Mouse (Mus musculus) bone marrow macrophage, adult 2 months (primary cell): ENCODE measurements at regions not wholly inside any gene's neighbourhood (a gene's known extent, or its start where the extent isn't known, plus 50 kb on each side); places are given as distances from the start of the nearest gene placed in this dataset.

Experiments
- H3K27ac ChIP-seq: 2 replicates; pipeline ENCODE4 v1.5.1; 2012; ENCODE audit warnings: low read depth, low read length; ENCODE audit not compliant: insufficient read depth
- H3K4me1 ChIP-seq: 2 replicates; pipeline ENCODE4 v1.6.1; 2012; ENCODE audit warnings: low read length; ENCODE audit not compliant: control insufficient read depth, insufficient read depth
- H3K4me3 ChIP-seq: 2 replicates; pipeline ENCODE4 v1.5.1; 2012; ENCODE audit warnings: mild to moderate bottlenecking, low read length, moderate library complexity; ENCODE audit not compliant: insufficient read depth
- CTCF ChIP-seq: IDR thresholded peaks from 2 replicates; pipeline ENCODE4 v1.5.1; 2012; ENCODE audit warnings: low read depth, mild to moderate bottlenecking, low read length, moderate library complexity
- POLR2A ChIP-seq: IDR thresholded peaks from 2 replicates; pipeline ENCODE4 v1.6.1; 2012; ENCODE audit warnings: mild to moderate bottlenecking, low read depth, low read length, borderline replicate concordance

DNA sequence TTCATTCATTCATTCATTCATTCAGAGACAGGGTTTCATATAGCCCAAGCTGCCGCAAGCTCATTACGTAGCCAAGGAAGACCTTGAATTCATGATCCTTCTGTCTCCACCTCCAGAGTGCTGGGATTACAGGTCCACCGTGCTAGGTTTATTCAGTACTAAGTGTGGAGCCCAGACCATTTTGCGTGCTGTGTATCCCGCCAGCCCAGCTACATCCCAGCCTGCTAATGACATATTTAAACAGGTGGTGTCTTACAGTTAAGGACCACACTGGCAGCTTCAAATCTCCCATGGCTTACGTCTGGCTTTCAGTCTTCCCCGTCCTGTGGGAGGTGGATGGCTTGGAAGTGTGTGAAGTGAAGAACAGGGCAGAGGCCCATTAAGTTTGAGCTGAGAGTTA is 111.2 kb upstream of the Auts2 start:
- no peak overlapping the region for H3K4me3 ChIP-seq
- TF ChIP-seq CTCF (no peak), POLR2A (no peak)
- H3K4me1 ChIP-seq: no peaks in the 10 kb centered on the region
- no peak overlapping the region for H3K27ac ChIP-seq

DNA sequence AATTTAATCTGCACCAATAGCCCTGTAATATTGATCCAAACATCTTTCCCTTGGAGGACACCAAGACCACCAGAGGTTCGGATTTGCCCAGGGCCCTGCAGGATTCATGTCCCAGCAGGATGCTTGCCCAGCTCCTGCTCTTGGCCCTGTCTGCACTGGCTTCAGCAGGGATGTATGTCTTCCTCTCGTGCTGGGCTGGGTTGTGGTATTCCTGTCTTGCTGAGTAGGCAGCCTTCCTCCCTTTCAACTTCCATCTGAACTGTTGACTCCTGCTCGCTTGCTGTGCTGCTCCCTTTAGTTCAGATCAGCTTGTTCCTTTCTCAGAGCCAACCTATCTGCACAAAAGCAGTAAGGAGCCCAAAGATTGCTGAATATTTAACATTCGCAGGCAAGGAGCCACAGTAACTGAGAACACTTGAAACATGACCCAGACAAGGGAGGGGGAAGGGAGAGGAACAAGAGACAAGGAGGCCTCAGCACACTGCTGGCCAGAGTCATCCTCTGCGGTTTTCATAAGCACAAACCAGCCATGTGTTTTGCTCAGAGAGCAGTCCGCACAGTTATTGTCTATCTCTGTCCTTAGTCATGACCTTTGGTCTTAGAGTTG is 110.7 kb upstream of the Auts2 start:
- Histone ChIP-seq H3K4me3 (no peak overlapping the region), H3K4me1 (no peaks in the 10 kb centered on the region), H3K27ac (no peak overlapping the region)
- TF ChIP-seq POLR2A (no peak), CTCF (no peak)

DNA sequence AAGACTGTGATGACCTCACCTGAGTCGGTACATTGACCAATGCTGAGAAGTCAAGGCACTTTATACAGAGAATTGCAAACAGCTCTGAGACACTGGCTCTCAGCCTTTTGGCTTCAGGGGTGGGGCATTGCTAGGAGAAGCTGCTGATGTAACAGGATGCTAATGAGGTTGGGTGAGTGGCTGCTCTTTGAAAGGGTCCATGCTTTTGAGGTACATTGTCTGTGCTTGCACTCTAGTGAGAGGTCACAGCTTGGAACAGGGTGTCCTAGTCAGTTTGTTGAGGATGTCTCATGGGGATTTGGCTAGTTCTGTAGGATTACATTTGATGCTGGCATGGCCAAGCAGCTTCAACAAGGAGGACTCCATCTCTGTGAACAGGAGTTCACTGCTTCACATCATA is 109.1 kb upstream of the Auts2 start:
- no peak for TF ChIP-seq POLR2A
- TF ChIP-seq CTCF: no peak
- H3K4me1 ChIP-seq: no peaks in the 10 kb centered on the region
- H3K4me3 ChIP-seq: no peak overlapping the region
- no peak overlapping the region for H3K27ac ChIP-seq

DNA sequence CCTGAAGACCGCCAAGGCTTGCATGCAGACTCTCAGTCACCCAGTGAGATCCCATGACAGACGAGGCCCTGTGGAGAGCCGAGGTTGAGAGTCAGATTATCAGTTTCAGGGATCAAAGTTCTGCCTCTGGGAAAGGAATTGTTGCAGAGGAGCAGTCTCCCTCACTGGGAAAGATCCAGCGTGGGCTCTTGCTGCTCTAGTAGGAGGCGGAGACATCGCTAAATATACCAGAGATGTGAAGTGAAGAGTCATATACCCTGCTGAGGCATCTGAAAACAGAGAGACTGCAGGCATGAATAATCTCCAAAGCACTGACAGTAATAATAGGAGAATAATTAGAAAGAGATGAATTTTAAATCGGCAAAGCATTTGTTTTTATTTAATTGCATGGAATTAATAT is 106.6 kb upstream of the Auts2 start:
- Histone ChIP-seq H3K4me3 (no peak overlapping the region), H3K4me1 (no peaks in the 10 kb centered on the region), H3K27ac (no peak overlapping the region)
- TF ChIP-seq POLR2A (no peak), CTCF (no peak)

DNA sequence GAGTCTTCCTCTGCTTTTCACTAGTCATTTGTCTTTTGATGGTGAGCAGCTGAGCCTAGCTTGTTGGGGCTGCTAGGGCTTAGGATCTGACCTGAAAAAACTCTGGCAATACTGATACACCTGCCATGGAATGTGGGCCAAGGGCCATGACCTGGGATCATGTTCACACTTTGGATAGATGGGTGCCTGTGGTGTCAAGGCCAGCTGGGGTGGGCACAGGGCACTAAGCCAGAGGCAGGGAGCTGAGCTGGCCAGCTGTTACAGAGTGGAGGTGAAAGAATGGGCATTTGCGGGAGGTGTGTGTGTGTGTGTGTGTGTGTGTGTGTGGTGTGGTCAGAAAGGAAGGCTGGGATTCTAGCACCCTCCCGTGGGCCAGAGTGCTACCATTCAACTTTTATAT is 105.6 kb upstream of the Auts2 start:
- TF ChIP-seq CTCF (no peak), POLR2A (no peak)
- Histone ChIP-seq H3K4me3 (no peak overlapping the region), H3K4me1 (no peaks in the 10 kb centered on the region), H3K27ac (no peak overlapping the region)

DNA sequence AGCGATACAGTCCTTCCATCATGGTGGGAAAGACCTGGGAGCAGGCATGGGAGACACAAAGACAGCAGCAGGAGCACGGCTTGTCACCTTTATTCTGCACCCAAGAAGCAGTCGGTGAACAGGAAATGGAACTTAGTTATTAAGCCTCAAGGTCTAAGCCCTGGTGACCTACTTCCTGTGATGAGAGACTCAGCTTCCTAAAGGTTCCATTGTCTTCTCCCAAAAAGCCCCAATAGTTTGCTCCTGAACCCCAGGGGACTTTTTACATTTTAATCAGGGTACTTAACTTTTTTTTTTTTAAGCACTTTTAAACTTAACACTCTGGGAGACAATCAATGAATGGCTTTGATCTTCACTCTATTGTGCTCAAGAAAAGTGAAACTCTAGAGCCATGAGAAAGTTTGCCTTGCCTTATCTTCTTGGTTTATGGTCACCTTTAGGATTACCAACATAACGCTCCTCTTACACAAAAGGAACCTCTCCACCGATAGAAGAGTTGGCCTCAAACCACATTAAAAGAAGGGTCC is 101.6 kb upstream of the Auts2 start:
- Histone ChIP-seq H3K4me1 (no peaks in the 10 kb centered on the region), H3K4me3 (no peak overlapping the region), H3K27ac (no peak overlapping the region)
- no peak for TF ChIP-seq POLR2A
- TF ChIP-seq CTCF: no peak

DNA sequence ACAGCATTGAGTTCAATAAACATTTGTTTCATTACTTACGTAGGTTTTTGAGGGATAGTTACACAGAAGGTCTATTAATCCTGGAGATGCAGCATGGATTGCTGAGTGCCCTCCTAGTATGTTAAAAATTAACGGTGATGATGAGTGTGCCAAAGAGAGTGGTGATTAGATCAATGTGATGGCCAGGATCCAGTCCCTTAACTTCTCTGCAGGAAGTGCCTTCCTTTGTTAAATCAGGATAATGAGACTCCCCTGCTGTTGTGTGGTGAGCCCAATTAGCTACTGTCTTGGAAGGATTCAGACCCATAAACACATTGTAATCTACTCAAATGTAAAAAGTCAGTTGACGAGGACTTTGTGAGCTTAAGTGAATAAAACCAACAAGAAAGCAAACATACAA is 100.1 kb upstream of the Auts2 start:
- no peak overlapping the region for H3K27ac ChIP-seq
- no peaks in the 10 kb centered on the region for H3K4me1 ChIP-seq
- no peak overlapping the region for H3K4me3 ChIP-seq
- no peak for TF ChIP-seq POLR2A
- no peak for TF ChIP-seq CTCF

DNA sequence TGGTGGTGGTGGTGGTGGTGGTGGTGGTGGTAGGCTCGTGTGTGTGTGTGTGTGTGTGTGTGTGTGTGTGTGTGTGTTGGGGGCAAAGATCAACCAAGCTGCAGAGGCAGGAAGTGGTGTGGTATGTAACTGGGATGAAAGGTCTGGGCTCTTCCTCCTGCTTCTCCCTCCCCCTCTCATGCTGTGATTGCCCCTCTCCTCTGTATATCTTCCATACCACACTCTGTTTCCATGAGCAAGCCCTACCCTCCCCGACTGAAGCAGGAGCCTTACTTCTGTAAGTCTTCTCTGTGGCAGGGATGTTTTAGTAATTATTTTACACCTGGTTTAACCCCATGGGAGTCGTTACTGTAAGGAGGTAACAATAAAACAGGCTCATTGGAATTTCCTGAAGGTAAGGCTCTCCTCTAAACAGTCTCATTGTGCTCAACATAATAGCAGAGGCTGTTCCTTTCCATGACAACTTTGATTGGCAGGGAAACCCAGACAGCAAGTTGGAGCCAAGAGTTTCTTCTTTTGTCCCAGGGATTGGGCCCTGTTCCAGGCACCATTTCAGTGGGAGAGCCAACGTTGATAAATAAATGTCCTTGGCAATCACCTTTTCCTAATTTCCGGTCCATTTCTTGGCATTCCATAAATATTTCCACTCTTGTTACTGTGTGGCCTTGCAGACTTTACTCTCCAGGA is 90.2 kb upstream of the Auts2 start:
- H3K4me3 ChIP-seq: no peak overlapping the region
- no peaks in the 10 kb centered on the region for H3K4me1 ChIP-seq
- no peak overlapping the region for H3K27ac ChIP-seq
- no peak for TF ChIP-seq CTCF
- no peak for TF ChIP-seq POLR2A

DNA sequence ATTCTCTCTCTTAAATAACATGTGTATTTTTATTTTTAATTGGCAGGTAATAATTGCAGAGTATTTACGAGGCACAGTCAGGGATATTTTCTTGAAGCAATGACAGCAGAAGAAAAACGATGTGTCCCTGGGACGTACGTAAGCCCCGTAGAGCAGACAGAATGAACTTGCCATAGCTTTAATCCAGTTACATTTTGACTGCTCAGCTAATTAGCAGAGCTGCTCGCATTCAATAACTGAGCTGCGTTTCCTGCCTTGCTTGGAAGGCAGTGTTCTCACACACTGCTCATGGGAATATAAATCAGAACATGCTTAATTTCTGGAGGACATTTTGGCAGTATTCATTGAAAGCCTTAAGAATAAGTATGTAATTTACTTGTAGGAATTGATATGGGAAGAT is 78.6 kb upstream of the Auts2 start:
- Histone ChIP-seq H3K4me1 (no peaks in the 10 kb centered on the region), H3K27ac (no peak overlapping the region), H3K4me3 (no peak overlapping the region)
- TF ChIP-seq CTCF: no peak
- no peak for TF ChIP-seq POLR2A

DNA sequence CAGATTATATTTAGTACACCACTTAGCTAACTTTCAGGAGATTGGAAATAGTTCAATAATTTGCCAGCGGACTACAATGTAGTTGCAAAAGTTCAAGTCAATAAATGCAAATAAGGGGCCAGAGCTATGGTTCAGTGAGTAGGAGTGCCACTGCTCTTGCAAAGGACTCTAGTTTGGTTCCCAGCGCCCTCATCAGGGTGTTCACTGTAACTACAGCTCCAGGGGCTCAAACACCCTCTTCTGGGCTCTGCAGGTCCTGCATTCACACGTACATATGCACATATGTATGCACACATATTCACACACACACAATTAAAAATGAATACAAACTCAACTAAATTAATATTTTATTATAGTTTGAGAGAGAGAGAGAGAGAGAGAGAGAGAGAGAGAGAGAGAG is 74.1 kb upstream of the Auts2 start:
- Histone ChIP-seq H3K4me1 (no peaks in the 10 kb centered on the region), H3K27ac (no peak overlapping the region), H3K4me3 (no peak overlapping the region)
- TF ChIP-seq CTCF (no peak), POLR2A (no peak)

DNA sequence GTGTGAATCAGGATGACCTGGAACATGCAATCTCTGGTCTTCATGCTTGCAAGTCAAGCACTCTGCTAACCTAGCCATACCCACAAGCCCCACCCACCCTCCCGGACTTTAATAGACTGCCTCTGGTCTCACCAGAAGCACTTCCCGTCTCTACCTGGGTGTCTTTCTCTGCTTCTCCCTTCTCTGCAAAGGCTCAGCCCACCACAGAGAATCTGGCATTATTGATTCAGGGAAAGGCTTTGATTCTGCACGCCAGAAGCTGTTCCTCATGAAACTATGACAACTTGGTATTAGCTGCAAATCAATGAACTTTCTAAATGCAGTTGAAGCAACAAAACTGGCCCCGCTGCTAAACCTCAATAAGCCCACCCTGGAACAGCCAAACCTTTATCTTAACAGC is 66.1 kb upstream of the Auts2 start:
- no peaks in the 10 kb centered on the region for H3K4me1 ChIP-seq
- no peak overlapping the region for H3K27ac ChIP-seq
- TF ChIP-seq POLR2A (no peak), CTCF (no peak)
- no peak overlapping the region for H3K4me3 ChIP-seq

DNA sequence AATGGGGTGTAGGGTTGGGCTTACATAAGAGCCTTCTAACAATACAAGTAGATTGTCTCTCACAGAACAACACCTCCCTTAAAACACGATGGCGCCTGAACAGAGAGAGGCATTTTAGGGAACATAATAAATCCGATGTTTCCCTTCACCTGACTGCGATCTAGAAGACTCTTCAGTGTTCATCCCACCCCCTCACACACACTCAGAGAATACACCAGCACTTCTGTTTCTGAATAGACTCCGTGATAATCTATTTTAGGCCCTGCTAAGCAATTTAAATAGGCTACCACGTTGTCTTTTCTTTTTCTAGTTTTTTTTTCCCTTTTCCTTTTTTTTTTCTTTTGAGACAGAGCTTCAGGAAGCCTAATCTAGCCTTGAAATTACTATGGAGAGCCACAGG is 63.1 kb upstream of the Auts2 start:
- Histone ChIP-seq H3K4me1 (no peaks in the 10 kb centered on the region), H3K27ac (no peak overlapping the region), H3K4me3 (no peak overlapping the region)
- TF ChIP-seq POLR2A (no peak), CTCF (no peak)
